Mouse (Mus musculus): ENCODE data around the gene 4930415O20Rik.

The 4930415O20Rik gene

GRCm38 (mm10) chr15:98606051-98606536, 35.3 kb downstream of the 4930415O20Rik start:
- no peak for DNase-seq (ENCODE audit: low read depth)

- no peak for DNase-seq (ENCODE audit: low read depth)
Observed at GRCm38 (mm10) chr15:98606739-98607138, 35.9 kb downstream of the 4930415O20Rik start.

- DNase-seq (ENCODE audit: low read depth): no peak
Observed at GRCm38 (mm10) chr15:98607557-98607956, 36.8 kb downstream of the 4930415O20Rik start.

GRCm38 (mm10) chr15:98608058-98608783, 37.4 kb downstream of the 4930415O20Rik start:
- no peak for DNase-seq (ENCODE audit: low read depth)

GRCm38 (mm10) chr15:98608784-98609250, 38.0 kb downstream of the 4930415O20Rik start:
- peak; percentile 29 for DNase-seq (ENCODE audit: low read depth)

GRCm38 (mm10) chr15:98609331-98610130, 38.7 kb downstream of the 4930415O20Rik start, which contains the start of gene Adcy6:
Gene Adcy6, minus strand, starts transcription at chr15:98610076.
- DNase-seq (ENCODE audit: low read depth): peak; percentile 54

GRCm38 (mm10) chr15:98610131-98610633, 39.4 kb downstream of the 4930415O20Rik start:
- DNase-seq (ENCODE audit: low read depth): no peak

- DNase-seq (ENCODE audit: low read depth): no peak
Observed at GRCm38 (mm10) chr15:98612229-98612628, 41.4 kb downstream of the 4930415O20Rik start.

- DNase-seq (ENCODE audit: low read depth): no peak
Observed at GRCm38 (mm10) chr15:98614551-98614950, 43.7 kb downstream of the 4930415O20Rik start.

GRCm38 (mm10) chr15:98614971-98615370, 44.2 kb downstream of the 4930415O20Rik start:
- no peak for DNase-seq (ENCODE audit: low read depth)

- DNase-seq (ENCODE audit: low read depth): no peak
Observed at GRCm38 (mm10) chr15:98615751-98616150, 44.9 kb downstream of the 4930415O20Rik start.

GRCm38 (mm10) chr15:98616362-98617175, 45.8 kb downstream of the 4930415O20Rik start:
- DNase-seq (ENCODE audit: low read depth): no peak

- peak; percentile 74 for DNase-seq (ENCODE audit: low read depth)
Observed at GRCm38 (mm10) chr15:98617176-98617537, 46.4 kb downstream of the 4930415O20Rik start.

GRCm38 (mm10) chr15:98622199-98622598, 51.4 kb downstream of the 4930415O20Rik start:
- no peak for DNase-seq (ENCODE audit: low read depth)

GRCm38 (mm10) chr15:98622721-98623120, 51.9 kb downstream of the 4930415O20Rik start:
- no peak for DNase-seq (ENCODE audit: low read depth)

GRCm38 (mm10) chr15:98623361-98623821, 52.6 kb downstream of the 4930415O20Rik start:
- no peak for DNase-seq (ENCODE audit: low read depth)

- no peak for DNase-seq (ENCODE audit: low read depth)
Observed at GRCm38 (mm10) chr15:98626078-98626477, 55.3 kb downstream of the 4930415O20Rik start.

- no peak for DNase-seq (ENCODE audit: low read depth)
Observed at GRCm38 (mm10) chr15:98626487-98627212, 55.8 kb downstream of the 4930415O20Rik start.

GRCm38 (mm10) chr15:98628589-98629254, 57.9 kb downstream of the 4930415O20Rik start:
- DNase-seq (ENCODE audit: low read depth): no peak

- DNase-seq (ENCODE audit: low read depth): no peak
Observed at GRCm38 (mm10) chr15:98629464-98629863, 58.7 kb downstream of the 4930415O20Rik start.

Measured in 416B (cell line).